Mouse (Mus musculus) limb, embryonic 13.5 days (tissue): ENCODE measurements around the gene Cmss1. TPM values are rescaled to one million over a fixed set of nuclear protein-coding genes. Genes with fewer than 3 reads are reported as not detected.
A peak's percentile ranks its signal among the peaks of the same experiment; 100 is the strongest.

Experiments
- ATAC-seq: fragments of 200-750 bp; cut with Nextera tagmentation; 2 replicates; pipeline ENCODE4 v1.8.0; 2017; ENCODE audit warnings: low read depth, moderate number of reproducible peaks, moderate TSS enrichment; ENCODE audit not compliant: low FRiP score
- H3K27ac ChIP-seq: fragments of 300-500 bp; sonication (generic); 2 replicates; pipeline ENCODE4 v1.5.1; 2015; ENCODE audit warnings: inconsistent platforms, mild to moderate bottlenecking, moderate library complexity
- H3K27me3 ChIP-seq: fragments of 300-500 bp; sonication (generic); 2 replicates; pipeline ENCODE4 v1.6.1; 2015; ENCODE audit warnings: mild to moderate bottlenecking, inconsistent platforms
- H3K36me3 ChIP-seq: fragments of 300-500 bp; sonication (generic); 2 replicates; pipeline ENCODE4 v1.6.1; 2015; ENCODE audit warnings: inconsistent platforms, mild to moderate bottlenecking, moderate library complexity
- H3K4me1 ChIP-seq: fragments of 300-500 bp; sonication (generic); 2 replicates; pipeline ENCODE4 v1.6.1; 2015; ENCODE audit warnings: inconsistent platforms
- H3K4me2 ChIP-seq: fragments of 300-500 bp; sonication (generic); replicated peaks from 2 replicates; pipeline ENCODE4 v1.6.1; 2015; ENCODE audit warnings: inconsistent platforms, mild to moderate bottlenecking, moderate library complexity
- H3K4me3 ChIP-seq: fragments of 300-500 bp; sonication (generic); 2 replicates; pipeline ENCODE4 v1.5.1; 2015; ENCODE audit warnings: moderate library complexity, mild to moderate bottlenecking, inconsistent platforms
- H3K9ac ChIP-seq: fragments of 300-500 bp; sonication (generic); 2 replicates; pipeline ENCODE4 v1.6.1; 2015; ENCODE audit warnings: mild to moderate bottlenecking, inconsistent platforms
- H3K9me3 ChIP-seq: fragments of 300-500 bp; sonication (generic); 2 replicates; pipeline ENCODE4 v1.6.1; 2016; ENCODE audit warnings: inconsistent platforms
- WGBS: fragments of 180-500 bp; shearing (Covaris S2); methylation state at CpG from one replicate; pipeline ENCODE4 v1.1.7; 2015; 5-methylcytosine and 5-hydroxymethylcytosine counted together
- polyA plus RNA-seq: library from polyadenylated mRNA; unstranded; fragments of >200 nt; fragmentation: Nextera tagmentation; extraction: Ambion mirVana; gene quantifications from 2 replicates; pipeline ENCODE4 v1.2.1, GENCODE M21; 2015

Gene Cmss1
- polyA plus RNA-seq, 1 experiment from 2014 or later = 50.6 TPM

DNA sequence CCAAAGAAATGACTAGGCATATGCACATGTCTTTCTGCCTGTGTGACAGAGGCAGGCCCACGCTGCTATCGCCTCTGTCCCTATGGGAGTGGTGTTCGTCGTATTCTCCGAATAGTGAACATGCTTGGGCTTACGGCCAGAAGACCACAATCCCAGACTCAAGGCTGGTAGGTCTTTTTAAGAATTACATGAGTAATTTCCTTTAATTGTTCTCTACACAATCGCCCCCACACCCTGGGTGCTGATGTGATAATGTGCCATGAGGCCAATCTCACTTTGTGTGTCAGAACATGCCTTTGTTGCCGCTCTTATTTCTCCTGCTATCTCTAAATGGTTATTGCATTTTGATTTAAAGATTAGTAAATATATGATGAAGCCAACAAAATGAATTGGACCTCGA lies 121.4 kb downstream of the Cmss1 start:
- peaks cover 25% of the 10 kb centered on the region for H3K4me1 ChIP-seq
- H3K4me3 ChIP-seq = no peak overlapping the region
- no peak overlapping the region for H3K27ac ChIP-seq
- WGBS = 70% methylated on average over 9 of the region's 9 CpGs
- H3K9ac ChIP-seq = no peak overlapping the region
- no peak for ATAC-seq
- no peaks in the 10 kb centered on the region for H3K9me3 ChIP-seq
- no peak overlapping the region for H3K4me2 ChIP-seq
- no peaks in the 10 kb centered on the region for H3K27me3 ChIP-seq
- H3K36me3 ChIP-seq = no peaks in the 10 kb centered on the region

DNA sequence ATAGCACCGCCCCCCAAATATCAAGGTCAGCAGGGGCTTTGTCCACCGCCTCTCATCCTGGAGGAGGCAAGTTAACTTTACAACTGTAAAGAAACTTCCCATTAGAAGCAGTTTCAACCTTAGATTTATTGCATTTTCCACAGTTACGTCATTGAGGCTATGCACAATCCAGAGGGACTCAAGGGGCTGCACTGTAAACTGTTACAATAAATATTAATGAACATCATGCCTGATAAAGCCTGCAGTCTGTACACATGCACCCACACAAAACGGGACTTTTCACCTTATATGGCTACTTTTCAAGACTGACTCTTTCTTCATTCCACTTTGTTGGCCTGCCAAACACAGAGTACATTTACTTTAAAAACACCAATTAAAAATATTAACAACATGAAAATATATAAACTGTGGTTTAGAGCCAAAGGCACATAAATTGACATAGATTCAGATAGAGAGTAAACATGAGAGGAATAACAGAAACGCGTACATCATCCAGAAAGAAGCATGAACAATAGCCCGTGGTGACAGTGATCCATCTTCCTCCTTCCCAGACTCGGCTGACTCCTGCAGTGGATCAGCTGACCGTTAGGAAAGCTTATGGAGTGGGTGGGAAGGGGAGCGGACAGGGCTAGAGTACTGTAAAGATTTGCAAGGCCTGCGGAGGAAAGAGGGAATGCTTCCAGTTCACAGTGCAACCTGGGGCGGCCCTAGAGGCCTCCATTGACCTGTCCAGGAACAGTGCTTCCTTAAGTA lies 122.4 kb downstream of the Cmss1 start:
- Histone ChIP-seq H3K9ac (no peak overlapping the region), H3K4me3 (no peak overlapping the region), H3K4me2 (no peak overlapping the region), H3K27ac (peak overlapping the region; percentile 72; the same call in 1 of the 2 replicates), H3K9me3 (no peaks in the 10 kb centered on the region), H3K27me3 (no peaks in the 10 kb centered on the region), H3K4me1 (peaks cover 25% of the 10 kb centered on the region), H3K36me3 (no peaks in the 10 kb centered on the region)
- ATAC-seq = peak; percentile 91
- 45% methylated on average over 12 of the region's 12 CpGs for WGBS

GRCm38 (mm10) chr16:57483503-57483902 lies 123.2 kb downstream of the Cmss1 start:
- no peaks in the 10 kb centered on the region for H3K36me3 ChIP-seq
- H3K4me3 ChIP-seq = no peak overlapping the region
- no peak overlapping the region for H3K27ac ChIP-seq
- H3K9ac ChIP-seq = no peak overlapping the region
- no peaks in the 10 kb centered on the region for H3K27me3 ChIP-seq
- H3K4me2 ChIP-seq = no peak overlapping the region
- 88% methylated on average over 2 of the region's 2 CpGs for WGBS
- no peak for ATAC-seq
- peaks cover 25% of the 10 kb centered on the region for H3K4me1 ChIP-seq
- H3K9me3 ChIP-seq = no peaks in the 10 kb centered on the region

- no peak overlapping the region for H3K27ac ChIP-seq
- H3K4me1 ChIP-seq = peaks cover 24% of the 10 kb centered on the region
- no peak overlapping the region for H3K9ac ChIP-seq
- H3K9me3 ChIP-seq = no peaks in the 10 kb centered on the region
- H3K36me3 ChIP-seq = no peaks in the 10 kb centered on the region
- H3K4me2 ChIP-seq = no peak overlapping the region
- no peaks in the 10 kb centered on the region for H3K27me3 ChIP-seq
- no peak for ATAC-seq
- WGBS = 75% methylated on average over 4 of the region's 4 CpGs
- H3K4me3 ChIP-seq = no peak overlapping the region
These were observed 123.8 kb downstream of the Cmss1 start for GRCm38 (mm10) chr16:57482911-57483310.

DNA sequence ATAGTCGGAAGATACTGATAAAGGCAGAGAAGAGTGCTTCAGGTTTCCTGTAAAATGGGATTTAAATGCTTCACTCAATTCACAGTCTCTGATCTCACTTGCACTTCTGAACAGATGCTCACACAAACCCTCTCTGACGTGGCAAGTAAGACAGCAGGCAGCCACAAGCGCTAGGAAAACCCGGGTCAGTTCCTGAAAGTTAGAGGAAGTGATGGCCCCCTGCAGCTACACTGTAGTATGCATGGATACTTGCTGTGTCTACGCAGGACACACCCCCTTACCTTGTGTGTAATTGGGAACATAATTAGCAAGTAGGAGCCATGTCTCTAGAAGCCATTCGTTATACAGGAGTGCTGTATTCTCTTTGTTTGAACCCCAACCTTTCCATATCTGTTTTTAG lies 124.4 kb downstream of the Cmss1 start:
- Histone ChIP-seq H3K4me2 (no peak overlapping the region), H3K36me3 (no peaks in the 10 kb centered on the region), H3K9me3 (no peaks in the 10 kb centered on the region), H3K4me1 (peaks cover 17% of the 10 kb centered on the region), H3K4me3 (no peak overlapping the region), H3K9ac (no peak overlapping the region), H3K27me3 (no peaks in the 10 kb centered on the region), H3K27ac (no peak overlapping the region)
- no peak for ATAC-seq
- WGBS = 53% methylated on average over 6 of the region's 6 CpGs

DNA sequence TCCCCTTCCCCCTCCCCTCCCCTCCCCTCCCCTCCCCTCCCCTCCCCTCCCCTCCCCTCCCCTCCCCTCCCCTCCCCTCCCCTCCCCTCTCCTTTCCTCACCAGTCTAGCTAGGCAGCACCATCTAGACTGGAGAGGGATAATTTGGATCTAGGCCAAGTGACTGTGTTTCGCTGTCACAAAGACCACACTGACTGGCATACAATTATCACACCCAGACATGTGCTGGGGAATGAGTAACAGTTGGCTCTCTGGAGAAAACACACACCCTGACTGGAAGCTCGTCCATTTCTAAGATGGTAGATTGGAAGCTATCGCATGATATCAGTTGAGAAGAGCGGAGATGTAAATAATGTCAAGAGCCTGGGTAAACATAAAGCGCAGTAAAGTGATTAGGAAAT lies 126.9 kb downstream of the Cmss1 start:
- no peak overlapping the region for H3K4me3 ChIP-seq
- ATAC-seq = no peak
- no peaks in the 10 kb centered on the region for H3K36me3 ChIP-seq
- H3K9me3 ChIP-seq = 0 out of 2 replicates have a peak, but pooled peaks cover 4% of the 10 kb centered on the region
- no peak overlapping the region for H3K27ac ChIP-seq
- no peaks in the 10 kb centered on the region for H3K27me3 ChIP-seq
- H3K4me2 ChIP-seq = no peak overlapping the region
- WGBS = 86% methylated on average over 5 of the region's 5 CpGs
- H3K4me1 ChIP-seq = peaks cover 12% of the 10 kb centered on the region
- no peak overlapping the region for H3K9ac ChIP-seq

DNA sequence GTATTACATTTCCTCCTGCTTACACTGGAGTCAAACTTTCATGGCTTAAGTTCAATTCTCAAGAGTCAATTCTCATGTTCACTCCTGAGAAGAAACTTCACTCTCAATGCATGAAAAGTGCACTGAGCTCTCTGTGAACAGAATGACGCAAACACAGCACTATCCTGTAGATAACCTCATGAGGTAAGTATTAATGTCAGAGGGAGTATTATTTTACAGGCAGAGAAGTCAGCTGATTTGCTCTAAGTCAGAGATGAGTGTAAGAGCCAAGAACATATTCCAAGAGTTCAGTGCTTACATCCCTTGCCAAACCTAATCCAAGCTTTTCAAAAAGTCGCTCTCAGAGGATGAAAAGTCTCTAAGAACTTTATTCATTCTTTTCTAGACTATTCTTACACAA lies 128.2 kb downstream of the Cmss1 start:
- H3K4me3 ChIP-seq = no peak overlapping the region
- ATAC-seq = peak; percentile 76
- H3K27ac ChIP-seq = no peak overlapping the region
- H3K4me1 ChIP-seq = peaks cover 12% of the 10 kb centered on the region
- 69% methylated on average over 2 of the region's 2 CpGs for WGBS
- H3K9ac ChIP-seq = no peak overlapping the region
- H3K4me2 ChIP-seq = no peak overlapping the region
- no peaks in the 10 kb centered on the region for H3K27me3 ChIP-seq
- H3K36me3 ChIP-seq = no peaks in the 10 kb centered on the region
- 0 out of 2 replicates have a peak, but pooled peaks cover 4% of the 10 kb centered on the region for H3K9me3 ChIP-seq

DNA sequence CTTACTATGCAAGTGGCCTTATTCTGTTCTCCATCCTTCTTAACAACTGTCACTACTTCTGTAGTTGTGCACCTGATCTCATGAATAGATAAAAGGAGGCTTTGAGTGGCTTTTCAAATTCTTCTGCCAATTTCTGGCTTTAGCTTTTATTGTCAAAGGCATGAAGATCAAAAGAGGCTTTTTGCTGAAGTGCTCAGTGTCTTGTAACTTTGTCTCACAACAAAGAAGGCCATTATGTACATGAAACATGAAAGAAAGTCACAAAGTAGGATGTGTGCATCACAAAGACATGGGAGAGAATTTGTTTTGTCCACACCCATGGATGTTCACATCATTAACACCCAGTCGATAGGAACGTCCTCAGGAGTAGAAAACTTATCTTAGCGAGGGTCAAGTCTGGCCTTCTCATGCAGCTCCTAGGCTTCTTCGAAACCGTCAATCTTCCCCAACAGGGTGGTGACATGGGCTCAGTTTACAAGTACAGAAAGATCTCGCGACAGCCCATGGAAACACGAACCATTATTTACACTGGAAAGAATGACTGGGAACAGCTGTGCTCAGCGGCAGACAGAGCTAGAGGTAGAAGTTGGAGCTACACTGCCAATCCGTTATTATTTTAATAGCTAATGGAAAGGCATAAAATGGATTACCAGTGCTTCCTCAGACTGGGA lies 133.1 kb downstream of the Cmss1 start:
- no peak overlapping the region for H3K4me2 ChIP-seq
- no peaks in the 10 kb centered on the region for H3K27me3 ChIP-seq
- WGBS = 36% methylated on average over 10 of the region's 10 CpGs
- no peak overlapping the region; the same call in 1 of the 2 replicates for H3K27ac ChIP-seq
- H3K36me3 ChIP-seq = no peaks in the 10 kb centered on the region
- no peak overlapping the region for H3K4me3 ChIP-seq
- 0 out of 2 replicates have a peak, but pooled peaks cover 4% of the 10 kb centered on the region for H3K9me3 ChIP-seq
- ATAC-seq = peak; percentile 54; the same call in 1 of the 2 replicates
- H3K4me1 ChIP-seq = peaks cover 13% of the 10 kb centered on the region
- no peak overlapping the region for H3K9ac ChIP-seq

- Histone ChIP-seq H3K36me3 (no peaks in the 10 kb centered on the region), H3K9ac (no peak overlapping the region), H3K4me1 (peaks cover 24% of the 10 kb centered on the region), H3K4me3 (no peak overlapping the region), H3K9me3 (0 out of 2 replicates have a peak, but pooled peaks cover under 1% of the 10 kb centered on the region), H3K27me3 (no peaks in the 10 kb centered on the region), H3K4me2 (no peak overlapping the region), H3K27ac (no peak overlapping the region)
- no peak for ATAC-seq
These were observed 135.6 kb downstream of the Cmss1 start for GRCm38 (mm10) chr16:57471071-57471470.

GRCm38 (mm10) chr16:57470286-57470830 lies 136.3 kb downstream of the Cmss1 start:
- Histone ChIP-seq H3K4me3 (no peak overlapping the region), H3K27ac (no peak overlapping the region), H3K4me1 (peaks cover 24% of the 10 kb centered on the region), H3K4me2 (no peak overlapping the region), H3K9me3 (no peaks in the 10 kb centered on the region), H3K27me3 (no peaks in the 10 kb centered on the region), H3K36me3 (no peaks in the 10 kb centered on the region), H3K9ac (no peak overlapping the region)
- ATAC-seq = no peak
- WGBS = 89% methylated on average over 12 of the region's 12 CpGs

- Histone ChIP-seq H3K4me1 (peaks cover 24% of the 10 kb centered on the region), H3K4me3 (no peak overlapping the region), H3K9ac (no peak overlapping the region), H3K27me3 (no peaks in the 10 kb centered on the region), H3K27ac (no peak overlapping the region), H3K4me2 (no peak overlapping the region), H3K36me3 (no peaks in the 10 kb centered on the region), H3K9me3 (no peaks in the 10 kb centered on the region)
- 84% methylated on average over 2 of the region's 2 CpGs for whole genome bisulfite sequencing
- no peak for ATAC-seq
These were observed 136.8 kb downstream of the Cmss1 start for GRCm38 (mm10) chr16:57469869-57470268.

DNA sequence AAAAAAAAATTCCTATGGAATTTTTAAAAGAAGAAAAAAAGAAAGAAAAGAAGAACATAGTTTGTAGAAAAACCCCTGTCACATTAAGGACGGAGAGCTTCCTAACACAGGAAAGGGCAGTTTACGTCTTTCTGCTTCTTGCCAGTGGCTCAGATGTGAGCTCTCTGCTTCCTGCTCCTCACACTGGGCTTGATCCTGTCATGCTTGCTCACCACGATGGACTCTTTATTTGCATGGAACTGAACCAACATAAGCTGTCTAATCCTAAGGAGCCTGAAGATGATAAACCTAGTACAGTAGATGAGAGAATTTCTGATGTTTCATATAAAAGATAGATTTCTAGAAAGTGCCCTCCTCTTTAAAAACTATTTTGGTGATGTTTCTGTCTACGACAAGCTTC lies 137.4 kb downstream of the Cmss1 start:
- Histone ChIP-seq H3K36me3 (no peaks in the 10 kb centered on the region), H3K4me1 (peaks cover 24% of the 10 kb centered on the region), H3K9ac (no peak overlapping the region), H3K9me3 (no peaks in the 10 kb centered on the region), H3K27me3 (no peaks in the 10 kb centered on the region), H3K4me2 (no peak overlapping the region), H3K27ac (no peak overlapping the region), H3K4me3 (no peak overlapping the region)
- WGBS = 61% methylated on average over 4 of the region's 4 CpGs
- ATAC-seq = no peak
